Mouse (Mus musculus): ENCODE measurements around the gene Zbtb48.

DNA sequence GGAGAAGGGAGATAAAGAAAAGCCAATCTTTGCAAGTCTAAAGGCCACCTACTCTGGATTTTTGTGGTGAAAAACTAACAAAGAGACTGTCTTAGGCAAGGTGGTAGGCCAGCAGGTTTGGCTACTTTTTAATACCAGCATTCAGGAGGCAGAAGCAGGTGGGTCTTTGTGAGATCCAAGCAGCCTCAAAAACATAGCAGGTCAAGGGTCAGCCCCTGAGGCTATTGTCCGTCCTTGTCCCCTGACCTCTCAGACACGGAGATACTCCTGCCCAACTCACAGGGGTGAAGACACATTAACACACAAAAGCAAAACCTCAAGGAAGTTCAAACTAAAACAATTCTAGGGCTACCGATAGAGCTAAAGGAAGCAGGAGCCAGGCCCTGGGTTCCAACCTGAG is 20.7 kb downstream of the Zbtb48 start:
- TF ChIP-seq TAL1 (IDR thresholded peaks at IDR 0.05; ENCODE audit: low read length) (no peak), USF1 (IDR thresholded peaks at IDR 0.05; ENCODE audit: low read depth, low read length) (no peak), MAFK (IDR thresholded peaks at IDR 0.05; ENCODE audit: borderline replicate concordance, low read depth, low read length) (no peak), EP300 (IDR thresholded peaks at IDR 0.05; ENCODE audit: low read depth in 1 of 2, low read length in 2 of 2) (no peak), ZNF384 (IDR thresholded peaks at IDR 0.05; ENCODE audit: low read depth, low read length) (no peak), POLR2A (IDR thresholded peaks at IDR 0.05; ENCODE audit: control insufficient read depth in 1 of 2, insufficient read depth in 1 of 2, low read depth in 1 of 2, low read length in 2 of 2, poor library complexity in 1 of 2) (no peak), MAX (IDR thresholded peaks at IDR 0.05; ENCODE audit: low read length) (no peak), CTCF (IDR thresholded peaks at IDR 0.05 in 2 of 3, conservative IDR thresholded peaks at IDR 0.05 in 1 of 3; ENCODE audit: control insufficient read depth in 1 of 3, insufficient read depth in 1 of 3, low read depth in 2 of 3, low read length in 3 of 3, poor library complexity in 1 of 3, severe bottlenecking in 1 of 3) (no peak), USF2 (IDR thresholded peaks at IDR 0.05; ENCODE audit: borderline replicate concordance in 1 of 2, insufficient read depth in 1 of 2, low read depth in 1 of 2, low read length in 2 of 2) (no peak), JUND (IDR thresholded peaks at IDR 0.05; ENCODE audit: low read depth, low read length) (no peak), MXI1 (IDR thresholded peaks at IDR 0.05; ENCODE audit: low read depth, low read length) (no peak), GATA1 (IDR thresholded peaks at IDR 0.05; ENCODE audit: low read depth, low read length) (no peak)
